Mouse (Mus musculus): Measurements from ENCODE around the gene Rbms3. TPM values are rescaled to one million over a fixed set of nuclear protein-coding genes. Genes with fewer than 3 reads are reported as not detected.

The Rbms3 gene
- polyA plus RNA-seq, 1 experiment from 2014 or later = 86.1 TPM

GRCm38 (mm10) chr9:117221481-117221880 lies 408.2 kb downstream of the Rbms3 start:
- Histone ChIP-seq H3K36me3 (ENCODE audit: control insufficient read depth, insufficient read depth, low read length) (peaks cover 4% of the 10 kb centered on the region; the same call in 1 of the 2 replicates), H3K9ac (ENCODE audit: low read depth, low read length) (no peak overlapping the region), H3K4me1 (ENCODE audit: control insufficient read depth, insufficient read depth, low read length) (peaks cover under 1% of the 10 kb centered on the region; the same call in 1 of the 2 replicates), H3K4me3 (ENCODE audit: low read depth, low read length) (no peak overlapping the region), H3K27ac (replicated peaks; ENCODE audit: low read depth, low read length) (no peak overlapping the region), H3K9me3 (ENCODE audit: control insufficient read depth, low read length) (no peaks in the 10 kb centered on the region), H3K4me2 (ENCODE audit: low read depth, low read length) (no peak overlapping the region), H3K27me3 (replicated peaks; ENCODE audit: control insufficient read depth, insufficient read depth, low read length) (no peaks in the 10 kb centered on the region)
- DNase-seq (ENCODE audit: low spot score) = no peak
- no peak for ATAC-seq (ENCODE audit: low read depth)
- WGBS = 76% methylated on average over 4 of the region's 4 CpGs

DNA sequence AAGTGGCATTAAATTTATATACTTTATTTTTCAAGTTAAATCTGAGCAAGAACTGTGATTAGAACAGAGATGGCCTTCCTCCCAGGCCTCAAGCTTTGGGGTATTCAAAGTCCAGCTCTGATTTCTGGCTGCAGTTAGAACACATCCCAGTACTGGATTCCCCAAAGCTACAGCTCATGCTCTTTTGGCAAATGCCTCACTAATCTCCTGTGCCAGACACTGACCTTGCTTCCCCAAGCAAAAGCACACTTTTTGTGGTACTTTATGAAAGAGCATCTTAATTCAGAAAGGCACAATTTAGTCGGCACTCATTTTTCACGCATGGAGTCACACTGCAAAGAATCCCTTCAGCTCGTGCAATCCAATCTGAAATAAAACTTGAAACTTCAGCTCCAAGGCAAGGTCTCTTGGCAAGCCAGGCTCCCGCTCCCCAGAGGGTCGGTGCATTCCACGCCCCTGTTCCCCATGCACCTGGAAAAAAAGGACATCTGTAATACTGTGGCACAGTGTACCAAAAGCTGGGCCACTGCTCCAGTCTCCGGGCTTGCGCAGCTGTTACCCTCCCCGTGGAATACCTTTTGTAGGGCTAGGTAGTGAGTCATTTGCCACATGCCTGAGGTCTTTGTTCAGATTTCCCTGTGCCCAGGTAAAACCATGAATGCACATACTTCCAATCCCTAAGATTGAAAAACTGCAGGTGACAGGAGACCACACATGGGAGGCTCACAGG lies 413.5 kb downstream of the Rbms3 start:
- no peaks in the 10 kb centered on the region for H3K9me3 ChIP-seq (ENCODE audit: control insufficient read depth, low read length)
- ATAC-seq (ENCODE audit: low read depth) = peak; percentile 67; the same call in 1 of the 2 replicates
- H3K9ac ChIP-seq (ENCODE audit: low read depth, low read length) = no peak overlapping the region
- no peak overlapping the region for H3K27ac ChIP-seq (replicated peaks; ENCODE audit: low read depth, low read length)
- 64% methylated on average over 9 of the region's 9 CpGs for WGBS
- DNase-seq (ENCODE audit: low spot score) = peak; percentile 38
- H3K36me3 ChIP-seq (ENCODE audit: control insufficient read depth, insufficient read depth, low read length) = 0 out of 2 replicates have a peak, but pooled peaks cover 5% of the 10 kb centered on the region
- H3K27me3 ChIP-seq (replicated peaks; ENCODE audit: control insufficient read depth, insufficient read depth, low read length) = no peaks in the 10 kb centered on the region
- H3K4me2 ChIP-seq (ENCODE audit: low read depth, low read length) = no peak overlapping the region
- peaks cover 6% of the 10 kb centered on the region; the same call in 1 of the 2 replicates for H3K4me1 ChIP-seq (ENCODE audit: control insufficient read depth, insufficient read depth, low read length)
- no peak overlapping the region for H3K4me3 ChIP-seq (ENCODE audit: low read depth, low read length)

- H3K4me1 ChIP-seq (ENCODE audit: control insufficient read depth, insufficient read depth, low read length) = peaks cover 6% of the 10 kb centered on the region; the same call in 1 of the 2 replicates
- ATAC-seq (ENCODE audit: low read depth) = no peak
- DNase-seq (ENCODE audit: low spot score) = peak; percentile 59
- 0 out of 2 replicates have a peak, but pooled peaks cover 5% of the 10 kb centered on the region for H3K36me3 ChIP-seq (ENCODE audit: control insufficient read depth, insufficient read depth, low read length)
- H3K9ac ChIP-seq (ENCODE audit: low read depth, low read length) = no peak overlapping the region
- H3K9me3 ChIP-seq (ENCODE audit: control insufficient read depth, low read length) = no peaks in the 10 kb centered on the region
- WGBS = 65% methylated on average over 4 of the region's 4 CpGs
- no peak overlapping the region for H3K4me2 ChIP-seq (ENCODE audit: low read depth, low read length)
- no peak overlapping the region for H3K4me3 ChIP-seq (ENCODE audit: low read depth, low read length)
- no peaks in the 10 kb centered on the region for H3K27me3 ChIP-seq (replicated peaks; ENCODE audit: control insufficient read depth, insufficient read depth, low read length)
- H3K27ac ChIP-seq (replicated peaks; ENCODE audit: low read depth, low read length) = no peak overlapping the region
Measured at GRCm38 (mm10) chr9:117212023-117212422, 417.7 kb downstream of the Rbms3 start.

GRCm38 (mm10) chr9:117210344-117210743 lies 419.4 kb downstream of the Rbms3 start:
- Histone ChIP-seq H3K27me3 (replicated peaks; ENCODE audit: control insufficient read depth, insufficient read depth, low read length) (no peaks in the 10 kb centered on the region), H3K9ac (ENCODE audit: low read depth, low read length) (no peak overlapping the region), H3K4me3 (ENCODE audit: low read depth, low read length) (no peak overlapping the region), H3K9me3 (ENCODE audit: control insufficient read depth, low read length) (no peaks in the 10 kb centered on the region), H3K36me3 (ENCODE audit: control insufficient read depth, insufficient read depth, low read length) (0 out of 2 replicates have a peak, but pooled peaks cover 5% of the 10 kb centered on the region), H3K4me2 (ENCODE audit: low read depth, low read length) (no peak overlapping the region), H3K4me1 (ENCODE audit: control insufficient read depth, insufficient read depth, low read length) (peaks cover 4% of the 10 kb centered on the region; the same call in 1 of the 2 replicates), H3K27ac (replicated peaks; ENCODE audit: low read depth, low read length) (no peak overlapping the region)
- DNase-seq (ENCODE audit: low spot score) = no peak
- no peak for ATAC-seq (ENCODE audit: low read depth)
- WGBS = 45% methylated on average over 2 of the region's 2 CpGs

GRCm38 (mm10) chr9:117205395-117205794 lies 424.3 kb downstream of the Rbms3 start:
- Histone ChIP-seq H3K4me1 (ENCODE audit: control insufficient read depth, insufficient read depth, low read length) (peaks cover 4% of the 10 kb centered on the region; the same call in 1 of the 2 replicates), H3K9ac (ENCODE audit: low read depth, low read length) (no peak overlapping the region), H3K4me3 (ENCODE audit: low read depth, low read length) (no peak overlapping the region), H3K27me3 (replicated peaks; ENCODE audit: control insufficient read depth, insufficient read depth, low read length) (no peaks in the 10 kb centered on the region), H3K36me3 (ENCODE audit: control insufficient read depth, insufficient read depth, low read length) (peaks cover 6% of the 10 kb centered on the region; the same call in 1 of the 2 replicates), H3K4me2 (ENCODE audit: low read depth, low read length) (no peak overlapping the region), H3K27ac (replicated peaks; ENCODE audit: low read depth, low read length) (no peak overlapping the region), H3K9me3 (ENCODE audit: control insufficient read depth, low read length) (no peaks in the 10 kb centered on the region)
- no peak for ATAC-seq (ENCODE audit: low read depth)
- DNase-seq (ENCODE audit: low spot score) = no peak
- 37% methylated on average over 6 of the region's 6 CpGs for WGBS

- 88% methylated on average over 7 of the region's 7 CpGs for WGBS
- Histone ChIP-seq H3K4me2 (ENCODE audit: low read depth, low read length) (no peak overlapping the region), H3K27ac (replicated peaks; ENCODE audit: low read depth, low read length) (no peak overlapping the region), H3K36me3 (ENCODE audit: control insufficient read depth, insufficient read depth, low read length) (peaks cover 6% of the 10 kb centered on the region; the same call in 1 of the 2 replicates), H3K9me3 (ENCODE audit: control insufficient read depth, low read length) (no peaks in the 10 kb centered on the region), H3K4me1 (ENCODE audit: control insufficient read depth, insufficient read depth, low read length) (no peaks in the 10 kb centered on the region), H3K4me3 (ENCODE audit: low read depth, low read length) (no peak overlapping the region), H3K9ac (ENCODE audit: low read depth, low read length) (no peak overlapping the region), H3K27me3 (replicated peaks; ENCODE audit: control insufficient read depth, insufficient read depth, low read length) (no peaks in the 10 kb centered on the region)
- no peak for ATAC-seq (ENCODE audit: low read depth)
- peak; percentile 19 for DNase-seq (ENCODE audit: low spot score)
Measured at GRCm38 (mm10) chr9:117200067-117200658, 429.6 kb downstream of the Rbms3 start.

DNA sequence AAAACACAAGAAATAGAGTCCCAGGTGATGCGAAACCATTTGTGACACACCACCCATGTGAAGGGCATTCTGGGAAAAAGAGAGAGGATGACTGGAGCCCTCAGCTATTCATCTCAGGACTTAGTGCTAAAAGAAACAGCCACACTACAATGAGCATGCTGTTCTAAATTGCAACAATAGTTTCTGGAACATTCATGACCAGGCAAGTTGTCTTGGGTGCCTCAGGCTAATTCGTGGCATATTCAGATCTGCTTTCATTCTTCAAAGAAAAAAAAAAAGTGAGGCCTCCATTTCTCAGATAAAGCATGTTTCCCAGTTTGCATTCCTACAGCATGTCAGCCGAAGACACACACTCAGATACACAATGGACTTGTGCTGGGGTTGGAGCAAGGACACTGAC lies 432.2 kb downstream of the Rbms3 start:
- H3K4me3 ChIP-seq (ENCODE audit: low read depth, low read length) = no peak overlapping the region
- no peak overlapping the region for H3K27ac ChIP-seq (replicated peaks; ENCODE audit: low read depth, low read length)
- H3K9me3 ChIP-seq (ENCODE audit: control insufficient read depth, low read length) = no peaks in the 10 kb centered on the region
- no peaks in the 10 kb centered on the region for H3K27me3 ChIP-seq (replicated peaks; ENCODE audit: control insufficient read depth, insufficient read depth, low read length)
- H3K4me2 ChIP-seq (ENCODE audit: low read depth, low read length) = no peak overlapping the region
- H3K36me3 ChIP-seq (ENCODE audit: control insufficient read depth, insufficient read depth, low read length) = peaks cover 1% of the 10 kb centered on the region; the same call in 1 of the 2 replicates
- peaks cover 12% of the 10 kb centered on the region for H3K4me1 ChIP-seq (ENCODE audit: control insufficient read depth, insufficient read depth, low read length)
- no peak overlapping the region for H3K9ac ChIP-seq (ENCODE audit: low read depth, low read length)
- DNase-seq (ENCODE audit: low spot score) (peak; percentile 59), ATAC-seq (ENCODE audit: low read depth) (no peak)
- 70% methylated on average over 3 of the region's 3 CpGs for WGBS

GRCm38 (mm10) chr9:117192565-117193540 lies 436.9 kb downstream of the Rbms3 start:
- WGBS = 42% methylated on average over 14 of the region's 14 CpGs
- Histone ChIP-seq H3K9ac (ENCODE audit: low read depth, low read length) (peak overlapping the region; percentile 28), H3K9me3 (ENCODE audit: control insufficient read depth, low read length) (no peaks in the 10 kb centered on the region), H3K4me3 (ENCODE audit: low read depth, low read length) (0 out of 2 replicates have a peak overlapping the region, but pooled peaks have one; percentile 3), H3K4me1 (ENCODE audit: control insufficient read depth, insufficient read depth, low read length) (peaks cover 21% of the 10 kb centered on the region), H3K36me3 (ENCODE audit: control insufficient read depth, insufficient read depth, low read length) (peaks cover 4% of the 10 kb centered on the region; the same call in 1 of the 2 replicates), H3K27me3 (replicated peaks; ENCODE audit: control insufficient read depth, insufficient read depth, low read length) (no peaks in the 10 kb centered on the region), H3K4me2 (ENCODE audit: low read depth, low read length) (peak overlapping the region; percentile 45), H3K27ac (replicated peaks; ENCODE audit: low read depth, low read length) (peak overlapping the region; percentile 92)
- DNase-seq (ENCODE audit: low spot score) (peak; percentile 97), ATAC-seq (ENCODE audit: low read depth) (peak; percentile 93)
